Mouse (Mus musculus): Measurements from ENCODE around the gene Zgrf1.

Gene Zgrf1

GRCm38 (mm10) chr3:127639875-127640761 lies 86.8 kb downstream of the Zgrf1 start:
- Histone ChIP-seq H3K27me3 (ENCODE audit: insufficient read depth, low read length) (peaks cover 84% of the 10 kb centered on the region), H3K4me1 (replicated peaks; ENCODE audit: low read depth, low read length) (peaks cover 21% of the 10 kb centered on the region), H3K4me3 (replicated peaks; ENCODE audit: low read length) (peak overlapping the region; percentile 56), H3K36me3 (ENCODE audit: insufficient read depth, low read length) (no peaks in the 10 kb centered on the region), H3K9me3 (ENCODE audit: low read length) (no peaks in the 10 kb centered on the region)
- TF ChIP-seq NANOG (IDR thresholded peaks at IDR 0.05; ENCODE audit: borderline replicate concordance, low read length) = no peak
- TF ChIP-seq POU5F1 (IDR thresholded peaks at IDR 0.05; ENCODE audit: borderline replicate concordance, low read length) = no peak
- peak; percentile 40 for TF ChIP-seq CTCF (conservative IDR thresholded peaks at IDR 0.05; ENCODE audit: low read length)

GRCm38 (mm10) chr3:127640762-127641700 lies 87.7 kb downstream of the Zgrf1 start:
- Histone ChIP-seq H3K9me3 (ENCODE audit: low read length) (no peaks in the 10 kb centered on the region), H3K4me3 (replicated peaks; ENCODE audit: low read length) (peak overlapping the region; percentile 56), H3K27me3 (ENCODE audit: insufficient read depth, low read length) (peaks cover 86% of the 10 kb centered on the region), H3K4me1 (replicated peaks; ENCODE audit: low read depth, low read length) (peaks cover 21% of the 10 kb centered on the region), H3K36me3 (ENCODE audit: insufficient read depth, low read length) (no peaks in the 10 kb centered on the region)
- TF ChIP-seq NANOG (IDR thresholded peaks at IDR 0.05; ENCODE audit: borderline replicate concordance, low read length) = no peak
- no peak for TF ChIP-seq CTCF (conservative IDR thresholded peaks at IDR 0.05; ENCODE audit: low read length)
- TF ChIP-seq POU5F1 (IDR thresholded peaks at IDR 0.05; ENCODE audit: borderline replicate concordance, low read length) = no peak

- Histone ChIP-seq H3K4me3 (replicated peaks; ENCODE audit: low read length) (no peak overlapping the region), H3K36me3 (ENCODE audit: insufficient read depth, low read length) (no peaks in the 10 kb centered on the region), H3K27me3 (ENCODE audit: insufficient read depth, low read length) (peaks cover 90% of the 10 kb centered on the region), H3K9me3 (ENCODE audit: low read length) (no peaks in the 10 kb centered on the region), H3K4me1 (replicated peaks; ENCODE audit: low read depth, low read length) (peaks cover 21% of the 10 kb centered on the region)
- TF ChIP-seq NANOG (IDR thresholded peaks at IDR 0.05; ENCODE audit: borderline replicate concordance, low read length) (no peak), CTCF (conservative IDR thresholded peaks at IDR 0.05; ENCODE audit: low read length) (no peak), POU5F1 (IDR thresholded peaks at IDR 0.05; ENCODE audit: borderline replicate concordance, low read length) (no peak)
Observed at GRCm38 (mm10) chr3:127642211-127642610, 88.9 kb downstream of the Zgrf1 start.

GRCm38 (mm10) chr3:127646156-127646825 lies 93.0 kb downstream of the Zgrf1 start:
- Histone ChIP-seq H3K9me3 (ENCODE audit: low read length) (no peaks in the 10 kb centered on the region), H3K36me3 (ENCODE audit: insufficient read depth, low read length) (no peaks in the 10 kb centered on the region), H3K4me1 (replicated peaks; ENCODE audit: low read depth, low read length) (peaks cover 2% of the 10 kb centered on the region; the same call in 1 of the 2 replicates), H3K27me3 (ENCODE audit: insufficient read depth, low read length) (peaks cover 52% of the 10 kb centered on the region), H3K4me3 (replicated peaks; ENCODE audit: low read length) (no peak overlapping the region)
- TF ChIP-seq POU5F1 (IDR thresholded peaks at IDR 0.05; ENCODE audit: borderline replicate concordance, low read length) (no peak), CTCF (conservative IDR thresholded peaks at IDR 0.05; ENCODE audit: low read length) (no peak), NANOG (IDR thresholded peaks at IDR 0.05; ENCODE audit: borderline replicate concordance, low read length) (no peak)

- Histone ChIP-seq H3K4me3 (replicated peaks; ENCODE audit: low read length) (no peak overlapping the region), H3K4me1 (replicated peaks; ENCODE audit: low read depth, low read length) (0 out of 2 replicates have a peak, but pooled peaks cover 2% of the 10 kb centered on the region), H3K36me3 (ENCODE audit: insufficient read depth, low read length) (no peaks in the 10 kb centered on the region), H3K27me3 (ENCODE audit: insufficient read depth, low read length) (peaks cover 5% of the 10 kb centered on the region; the same call in 1 of the 2 replicates), H3K9me3 (ENCODE audit: low read length) (no peaks in the 10 kb centered on the region)
- TF ChIP-seq NANOG (IDR thresholded peaks at IDR 0.05; ENCODE audit: borderline replicate concordance, low read length) (no peak), CTCF (conservative IDR thresholded peaks at IDR 0.05; ENCODE audit: low read length) (no peak), POU5F1 (IDR thresholded peaks at IDR 0.05; ENCODE audit: borderline replicate concordance, low read length) (no peak)
Observed at GRCm38 (mm10) chr3:127651742-127652653, 98.7 kb downstream of the Zgrf1 start.

GRCm38 (mm10) chr3:127660712-127661111 lies 107.4 kb downstream of the Zgrf1 start:
- no peak for TF ChIP-seq POU5F1 (IDR thresholded peaks at IDR 0.05; ENCODE audit: borderline replicate concordance, low read length)
- TF ChIP-seq CTCF (conservative IDR thresholded peaks at IDR 0.05; ENCODE audit: low read length) = no peak
- no peak for TF ChIP-seq NANOG (IDR thresholded peaks at IDR 0.05; ENCODE audit: borderline replicate concordance, low read length)
- Histone ChIP-seq H3K4me3 (replicated peaks; ENCODE audit: low read length) (no peak overlapping the region), H3K36me3 (ENCODE audit: insufficient read depth, low read length) (no peaks in the 10 kb centered on the region), H3K27me3 (ENCODE audit: insufficient read depth, low read length) (no peaks in the 10 kb centered on the region), H3K4me1 (replicated peaks; ENCODE audit: low read depth, low read length) (no peaks in the 10 kb centered on the region), H3K9me3 (ENCODE audit: low read length) (no peaks in the 10 kb centered on the region)
